Mouse (Mus musculus) brain, embryonic 14.5 days (tissue): Measurements from ENCODE around the gene Thap4.

ENCODE experiments used
- CTCF ChIP-seq: fragments of 200-500 bp; IDR thresholded peaks from 2 replicates; pipeline ENCODE4 v1.5.1; 2012; ENCODE audit warnings: inconsistent platforms, mild to moderate bottlenecking, moderate library complexity, borderline replicate concordance; ENCODE audit not compliant: insufficient read depth, insufficient read length; ENCODE audit errors: extremely low read depth
- POLR2A ChIP-seq: fragments of 200-500 bp; IDR thresholded peaks from 2 replicates; pipeline ENCODE4 v1.6.1; 2012; ENCODE audit warnings: mild to moderate bottlenecking, inconsistent platforms, borderline replicate concordance; ENCODE audit not compliant: poor library complexity, insufficient read depth, insufficient read length, severe bottlenecking; ENCODE audit errors: extremely low read depth

GRCm38 (mm10) chr1:93703472-93704048 is 51.1 kb downstream of the Thap4 start:
- no peak for TF ChIP-seq CTCF
- TF ChIP-seq POLR2A, result no peak
